Mouse (Mus musculus): ENCODE data around the gene Adamtsl2. TPM values are rescaled to one million over a fixed set of nuclear protein-coding genes. Genes with fewer than 3 reads are reported as not detected.

Gene Adamtsl2
- polyA plus RNA-seq, 2 experiments = 0.25 to 0.47 TPM

GRCm38 (mm10) chr2:27106816-27107215 lies 27.6 kb downstream of the Adamtsl2 start:
- no peaks in the 10 kb centered on the region for H3K4me1 ChIP-seq (replicated peaks; ENCODE audit: control insufficient read depth in 2 of 2, insufficient read depth in 2 of 2, low read length in 1 of 2)
- no peak overlapping the region for H3K9ac ChIP-seq (replicated peaks)
- H3K27ac ChIP-seq = no peak overlapping the region
- ATAC-seq (ENCODE audit: insufficient read depth) (no peak), DNase-seq (ENCODE audit: low read depth in 3 of 3, low spot score in 3 of 3) (no peak)
- TF ChIP-seq EP300 (IDR thresholded peaks at IDR 0.05; ENCODE audit: low read depth) = no peak
- no peak for TF ChIP-seq CTCF (IDR thresholded peaks at IDR 0.05; ENCODE audit: low read depth)
- H3K4me3 ChIP-seq (ENCODE audit: insufficient read depth in 1 of 2, low read depth in 2 of 2, low read length in 2 of 2) = no peak overlapping the region
- WGBS (ENCODE audit: insufficient replicate concordance) = 46% methylated on average over 3 of the region's 3 CpGs
- H3K27me3 ChIP-seq (ENCODE audit: control insufficient read depth, insufficient read depth, low read length) = no peaks in the 10 kb centered on the region
- H3K9me3 ChIP-seq (ENCODE audit: control insufficient read depth, low read length) = no peaks in the 10 kb centered on the region
- H3K36me3 ChIP-seq (replicated peaks; ENCODE audit: control insufficient read depth, insufficient read depth, low read depth) = no peaks in the 10 kb centered on the region
- H3K4me2 ChIP-seq (ENCODE audit: low read depth) = no peak overlapping the region

GRCm38 (mm10) chr2:27108144-27108543 lies 29.0 kb downstream of the Adamtsl2 start:
- Histone ChIP-seq H3K9ac (replicated peaks) (no peak overlapping the region), H3K4me3 (ENCODE audit: insufficient read depth in 1 of 2, low read depth in 2 of 2, low read length in 2 of 2) (no peak overlapping the region), H3K4me1 (replicated peaks; ENCODE audit: control insufficient read depth in 2 of 2, insufficient read depth in 2 of 2, low read length in 1 of 2) (no peaks in the 10 kb centered on the region), H3K27me3 (ENCODE audit: control insufficient read depth, insufficient read depth, low read length) (no peaks in the 10 kb centered on the region), H3K9me3 (ENCODE audit: control insufficient read depth, low read length) (no peaks in the 10 kb centered on the region), H3K4me2 (ENCODE audit: low read depth) (no peak overlapping the region), H3K27ac (no peak overlapping the region), H3K36me3 (replicated peaks; ENCODE audit: control insufficient read depth, insufficient read depth, low read depth) (no peaks in the 10 kb centered on the region)
- DNase-seq (ENCODE audit: low read depth in 3 of 3, low spot score in 3 of 3) (no peak), ATAC-seq (ENCODE audit: insufficient read depth) (no peak)
- TF ChIP-seq CTCF (IDR thresholded peaks at IDR 0.05; ENCODE audit: low read depth) (no peak), EP300 (IDR thresholded peaks at IDR 0.05; ENCODE audit: low read depth) (no peak)
- 50% methylated on average over 2 of the region's 2 CpGs for WGBS (ENCODE audit: insufficient replicate concordance)

- DNase-seq (ENCODE audit: low read depth in 3 of 3, low spot score in 3 of 3) (no peak), ATAC-seq (ENCODE audit: insufficient read depth) (no peak)
- 63% methylated on average over 5 of the region's 5 CpGs for WGBS (ENCODE audit: insufficient replicate concordance)
- Histone ChIP-seq H3K9ac (replicated peaks) (no peak overlapping the region), H3K9me3 (ENCODE audit: control insufficient read depth, low read length) (no peaks in the 10 kb centered on the region), H3K36me3 (replicated peaks; ENCODE audit: control insufficient read depth, insufficient read depth, low read depth) (no peaks in the 10 kb centered on the region), H3K4me2 (ENCODE audit: low read depth) (no peak overlapping the region), H3K27me3 (ENCODE audit: control insufficient read depth, insufficient read depth, low read length) (no peaks in the 10 kb centered on the region), H3K27ac (no peak overlapping the region), H3K4me3 (ENCODE audit: insufficient read depth in 1 of 2, low read depth in 2 of 2, low read length in 2 of 2) (no peak overlapping the region), H3K4me1 (replicated peaks; ENCODE audit: control insufficient read depth in 2 of 2, insufficient read depth in 2 of 2, low read length in 1 of 2) (no peaks in the 10 kb centered on the region)
- TF ChIP-seq CTCF (IDR thresholded peaks at IDR 0.05; ENCODE audit: low read depth) = no peak
- TF ChIP-seq EP300 (IDR thresholded peaks at IDR 0.05; ENCODE audit: low read depth) = no peak
Observed at GRCm38 (mm10) chr2:27109052-27109451, 29.9 kb downstream of the Adamtsl2 start.

GRCm38 (mm10) chr2:27112585-27112984 lies 33.4 kb downstream of the Adamtsl2 start:
- no peaks in the 10 kb centered on the region for H3K36me3 ChIP-seq (replicated peaks; ENCODE audit: control insufficient read depth, insufficient read depth, low read depth)
- no peak for TF ChIP-seq EP300 (IDR thresholded peaks at IDR 0.05; ENCODE audit: low read depth)
- TF ChIP-seq CTCF (IDR thresholded peaks at IDR 0.05; ENCODE audit: low read depth) = no peak
- no peak overlapping the region for H3K9ac ChIP-seq (replicated peaks)
- DNase-seq (ENCODE audit: low read depth in 3 of 3, low spot score in 3 of 3) (no peak), ATAC-seq (ENCODE audit: insufficient read depth) (no peak)
- H3K4me3 ChIP-seq (ENCODE audit: insufficient read depth in 1 of 2, low read depth in 2 of 2, low read length in 2 of 2) = no peak overlapping the region
- H3K27ac ChIP-seq = no peak overlapping the region
- 72% methylated on average over 20 of the region's 20 CpGs for WGBS (ENCODE audit: insufficient replicate concordance)
- H3K4me1 ChIP-seq (replicated peaks; ENCODE audit: control insufficient read depth in 2 of 2, insufficient read depth in 2 of 2, low read length in 1 of 2) = no peaks in the 10 kb centered on the region
- H3K4me2 ChIP-seq (ENCODE audit: low read depth) = no peak overlapping the region
- no peaks in the 10 kb centered on the region for H3K9me3 ChIP-seq (ENCODE audit: control insufficient read depth, low read length)
- H3K27me3 ChIP-seq (ENCODE audit: control insufficient read depth, insufficient read depth, low read length) = no peaks in the 10 kb centered on the region

- 77% methylated on average over 10 of the region's 10 CpGs for WGBS (ENCODE audit: insufficient replicate concordance)
- no peak for DNase-seq (ENCODE audit: low read depth in 3 of 3, low spot score in 3 of 3)
- no peak for ATAC-seq (ENCODE audit: insufficient read depth)
Observed at GRCm38 (mm10) chr2:27114169-27114568, 35.0 kb downstream of the Adamtsl2 start.

More at GRCm38 (mm10) chr2:27114169-27114568, 35.0 kb downstream of the Adamtsl2 start:
- no peak overlapping the region for H3K27ac ChIP-seq
- no peaks in the 10 kb centered on the region for H3K27me3 ChIP-seq (ENCODE audit: control insufficient read depth, insufficient read depth, low read length)
- TF ChIP-seq EP300 (IDR thresholded peaks at IDR 0.05; ENCODE audit: low read depth) = no peak
- TF ChIP-seq CTCF (IDR thresholded peaks at IDR 0.05; ENCODE audit: low read depth) = no peak
- H3K9me3 ChIP-seq (ENCODE audit: control insufficient read depth, low read length) = no peaks in the 10 kb centered on the region
- H3K4me3 ChIP-seq (ENCODE audit: insufficient read depth in 1 of 2, low read depth in 2 of 2, low read length in 2 of 2) = no peak overlapping the region
- H3K9ac ChIP-seq (replicated peaks) = no peak overlapping the region
- H3K36me3 ChIP-seq (replicated peaks; ENCODE audit: control insufficient read depth, insufficient read depth, low read depth) = no peaks in the 10 kb centered on the region
- H3K4me1 ChIP-seq (replicated peaks; ENCODE audit: control insufficient read depth in 2 of 2, insufficient read depth in 2 of 2, low read length in 1 of 2) = no peaks in the 10 kb centered on the region
- H3K4me2 ChIP-seq (ENCODE audit: low read depth) = no peak overlapping the region

Data from liver, embryonic 14.5 days (tissue).